Mouse (Mus musculus) spleen, adult 2 months (tissue): ENCODE measurements at regions not wholly inside any gene's neighbourhood (a gene's known extent, or its start where the extent isn't known, plus 50 kb on each side); places are given as distances from the start of the nearest gene placed in this dataset.

Source experiments
- DNase-seq, 2 experiments: peaks; one replicate each; pipeline versions ENCODE4 v3.0.0 to v3.0.0-alpha.2; 2012 to 2021; ENCODE audit warnings: low spot score in 2 of 2, low read depth in 1 of 2
- H3K27ac ChIP-seq: fragments of 200-500 bp; 2 replicates; pipeline ENCODE4 v1.5.1; 2012; ENCODE audit warnings: low read length, inconsistent platforms; ENCODE audit not compliant: insufficient read depth
- H3K27me3 ChIP-seq: fragments of 200-500 bp; 2 replicates; pipeline ENCODE4 v1.6.1; 2012; ENCODE audit warnings: mild to moderate bottlenecking, moderate library complexity, low read length, inconsistent platforms; ENCODE audit not compliant: control insufficient read depth, insufficient read depth
- H3K36me3 ChIP-seq: fragments of 200-500 bp; 2 replicates; pipeline ENCODE4 v1.6.1; 2012; ENCODE audit warnings: mild to moderate bottlenecking, low read length, inconsistent platforms; ENCODE audit not compliant: control insufficient read depth, insufficient read depth
- H3K4me1 ChIP-seq: fragments of 200-500 bp; 2 replicates; pipeline ENCODE4 v1.6.1; 2011; ENCODE audit warnings: inconsistent platforms; ENCODE audit not compliant: control insufficient read depth, insufficient read depth, insufficient read length
- H3K4me3 ChIP-seq: fragments of 200-500 bp; 2 replicates; pipeline ENCODE4 v1.5.1; 2011; ENCODE audit warnings: mild to moderate bottlenecking, inconsistent platforms; ENCODE audit not compliant: insufficient read depth, insufficient read length; ENCODE audit errors: extremely low read depth
- CTCF ChIP-seq: fragments of 200-500 bp; IDR thresholded peaks from 2 replicates; pipeline ENCODE4 v1.5.1; 2011; ENCODE audit warnings: mild to moderate bottlenecking, inconsistent platforms; ENCODE audit not compliant: insufficient read depth, insufficient read length, insufficient replicate concordance; ENCODE audit errors: extremely low read depth
- POLR2A ChIP-seq: fragments of 200-500 bp; IDR thresholded peaks from 2 replicates; pipeline ENCODE4 v1.6.1; 2011; ENCODE audit warnings: low read depth, low read length, inconsistent platforms
- WGBS: fragments of 180-500 bp; shearing (Covaris S2); methylation state at CpG from one replicate; pipeline ENCODE4 v1.1.7; 2018; 5-methylcytosine and 5-hydroxymethylcytosine counted together

DNA sequence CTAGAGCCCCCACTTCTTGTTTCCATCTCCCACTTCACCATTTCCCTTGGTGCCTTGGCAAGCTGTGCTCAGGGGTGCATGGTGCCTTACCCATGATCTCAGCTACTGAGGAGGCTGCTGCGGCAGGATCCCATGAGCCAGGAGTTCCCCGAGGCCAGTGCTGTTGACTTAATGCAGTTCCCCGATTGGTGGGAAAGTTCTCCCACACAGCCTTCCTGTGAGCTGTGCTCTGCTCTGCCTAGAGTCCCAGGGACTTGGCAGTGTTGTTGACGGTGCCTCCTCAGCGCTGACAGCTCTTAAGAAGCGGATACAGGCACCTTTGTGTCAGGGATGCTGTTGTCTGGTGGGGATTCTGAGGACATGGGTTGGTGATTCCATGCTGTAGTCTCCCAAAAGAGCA is 190.9 kb upstream of the Sdk2 start:
- no peak for DNase-seq
- H3K36me3 ChIP-seq = no peaks in the 10 kb centered on the region
- no peaks in the 10 kb centered on the region for H3K4me1 ChIP-seq
- H3K27me3 ChIP-seq = no peaks in the 10 kb centered on the region
- H3K4me3 ChIP-seq = no peak overlapping the region
- no peak for TF ChIP-seq POLR2A
- no peak for TF ChIP-seq CTCF
- H3K27ac ChIP-seq = no peak overlapping the region
- 66% methylated on average over 6 of the region's 6 CpGs for WGBS

DNA sequence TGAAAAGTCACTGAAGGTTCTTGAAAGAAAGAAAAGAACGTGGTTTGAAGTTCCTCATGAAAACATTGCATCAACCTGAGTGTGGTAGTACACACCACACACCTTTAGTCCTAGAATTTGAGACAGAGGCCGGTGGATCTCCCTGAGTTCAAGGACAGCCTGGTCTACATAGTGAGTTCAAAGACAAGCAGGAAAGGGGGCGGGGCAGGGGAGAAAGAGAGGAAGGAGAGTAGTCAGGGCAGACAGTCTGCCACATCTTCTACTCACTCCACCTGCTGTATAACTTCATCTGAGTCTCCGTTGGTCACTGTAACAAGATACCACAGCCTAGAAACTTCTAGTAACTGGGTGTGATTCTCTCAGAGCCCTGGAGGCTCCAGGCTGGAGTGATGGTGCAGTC is 190.2 kb upstream of the Sdk2 start:
- 68% methylated on average over 4 of the region's 4 CpGs for WGBS
- no peaks in the 10 kb centered on the region for H3K36me3 ChIP-seq

DNA sequence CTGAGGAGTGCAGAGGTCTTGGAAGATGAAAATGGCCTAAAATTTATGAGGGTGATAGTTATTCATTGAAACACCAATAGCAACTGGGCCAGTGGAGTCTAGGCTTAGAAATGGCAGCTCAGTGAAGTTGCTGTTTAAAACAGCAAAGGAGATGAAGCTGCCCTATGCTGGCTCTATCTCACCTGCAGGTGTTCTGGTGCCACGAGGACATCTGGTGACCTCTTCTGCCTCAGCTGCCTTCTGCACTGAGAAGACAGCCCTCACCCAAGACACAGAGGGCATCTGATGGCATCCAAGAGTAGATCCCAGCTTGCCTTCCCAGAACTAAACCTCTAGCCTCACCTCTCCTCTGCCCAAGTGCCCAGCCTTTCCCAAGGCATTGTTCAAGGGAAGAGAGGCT is 187.5 kb upstream of the Sdk2 start:
- no peaks in the 10 kb centered on the region for H3K36me3 ChIP-seq
- DNase-seq = no peak
- no peak overlapping the region for H3K27ac ChIP-seq
- no peak overlapping the region for H3K4me3 ChIP-seq
- no peaks in the 10 kb centered on the region for H3K27me3 ChIP-seq
- H3K4me1 ChIP-seq = peaks cover 3% of the 10 kb centered on the region; the same call in 1 of the 2 replicates
- WGBS = 45% methylated on average over 1 of the region's 1 CpGs
- TF ChIP-seq CTCF (no peak), POLR2A (no peak)

More for the DNA sequence above, 190.2 kb upstream of the Sdk2 start:
- no peak overlapping the region for H3K27ac ChIP-seq
- H3K4me1 ChIP-seq = no peaks in the 10 kb centered on the region
- no peak overlapping the region for H3K4me3 ChIP-seq
- TF ChIP-seq POLR2A (no peak), CTCF (no peak)
- H3K27me3 ChIP-seq = no peaks in the 10 kb centered on the region
- no peak for DNase-seq

DNA sequence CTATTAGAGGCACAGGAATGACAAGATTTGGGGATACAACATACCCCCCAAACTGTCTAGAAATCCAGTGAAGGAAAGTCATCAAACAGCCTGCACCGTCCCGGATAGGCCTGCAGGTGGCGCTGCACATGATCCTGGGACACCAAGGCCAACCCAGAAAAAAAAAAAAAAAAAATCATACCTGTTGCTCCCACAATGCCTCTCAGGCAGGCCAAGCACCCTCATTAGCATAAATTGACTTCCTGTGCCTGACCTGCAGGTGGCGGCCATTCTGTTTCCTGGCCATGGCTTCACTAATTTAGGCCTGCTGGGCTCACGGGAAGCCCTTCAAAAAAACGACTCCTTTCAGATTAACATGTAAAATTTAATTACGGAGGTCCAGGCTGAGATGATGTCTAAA is 184.8 kb upstream of the Sdk2 start:
- Histone ChIP-seq H3K4me3 (no peak overlapping the region), H3K4me1 (peaks cover 9% of the 10 kb centered on the region; the same call in 1 of the 2 replicates), H3K27ac (no peak overlapping the region), H3K36me3 (no peaks in the 10 kb centered on the region), H3K27me3 (no peaks in the 10 kb centered on the region)
- TF ChIP-seq POLR2A (no peak), CTCF (peak; percentile 15; the same call in 1 of the 2 replicates)
- WGBS = 89% methylated on average over 7 of the region's 7 CpGs
- no peak for DNase-seq

DNA sequence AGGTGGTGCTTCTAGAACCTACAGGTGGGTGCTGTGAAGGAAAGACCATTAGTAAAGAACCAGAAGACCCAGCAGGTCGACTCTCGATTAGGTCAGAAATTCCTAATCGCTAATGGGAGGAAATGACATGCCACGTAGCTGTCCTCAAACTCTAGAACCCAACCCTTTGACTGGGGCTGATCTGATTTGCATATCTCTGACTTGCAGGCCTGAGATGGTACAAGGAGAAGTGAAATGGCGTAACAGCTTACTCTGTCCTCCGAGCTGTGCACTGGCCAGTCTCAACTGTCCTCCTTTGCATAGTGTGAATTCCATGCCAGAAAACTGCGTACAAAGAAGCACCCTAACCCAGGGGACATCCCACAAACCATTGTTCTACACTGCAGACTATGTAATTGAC is 182.4 kb upstream of the Sdk2 start:
- no peak for DNase-seq
- H3K4me3 ChIP-seq = no peak overlapping the region
- 33% methylated on average over 7 of the region's 7 CpGs for WGBS
- H3K27me3 ChIP-seq = no peaks in the 10 kb centered on the region
- TF ChIP-seq CTCF (no peak), POLR2A (no peak)
- peaks cover 9% of the 10 kb centered on the region; the same call in 1 of the 2 replicates for H3K4me1 ChIP-seq
- H3K27ac ChIP-seq = no peak overlapping the region
- no peaks in the 10 kb centered on the region for H3K36me3 ChIP-seq

DNA sequence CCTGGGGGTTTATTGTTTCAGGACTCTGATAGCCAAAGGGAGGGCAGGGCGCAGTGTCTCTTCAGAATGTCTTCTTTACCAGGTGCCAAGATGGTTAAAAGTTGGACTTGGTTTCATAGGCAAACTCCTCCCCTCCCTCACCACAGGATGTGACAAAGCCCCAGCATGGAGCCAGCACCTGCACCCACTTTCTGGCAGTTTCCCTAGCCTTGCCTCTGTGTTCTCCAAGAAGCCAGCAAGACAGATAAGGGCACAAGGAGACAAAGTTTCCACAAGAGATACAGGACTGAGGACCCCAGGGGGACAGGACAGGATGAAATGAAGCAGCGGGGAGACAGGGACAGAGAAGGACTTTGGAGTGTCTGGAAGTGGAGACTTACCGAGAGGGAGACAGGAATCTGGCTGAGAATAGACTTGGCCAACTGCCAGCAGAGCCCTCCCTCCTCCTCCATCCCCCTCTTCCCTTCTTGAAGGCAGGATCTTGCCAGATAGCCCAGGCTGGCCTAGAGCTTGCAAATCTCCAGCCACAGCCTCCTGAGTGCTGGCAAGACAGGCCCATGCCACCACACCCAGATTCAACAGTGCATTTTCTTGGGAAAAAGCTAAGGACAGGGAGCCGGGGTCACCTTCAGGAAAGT is 181.5 kb upstream of the Sdk2 start:
- H3K4me1 ChIP-seq = peaks cover 9% of the 10 kb centered on the region; the same call in 1 of the 2 replicates
- 59% methylated on average over 4 of the region's 4 CpGs for WGBS
- H3K36me3 ChIP-seq = no peaks in the 10 kb centered on the region

DNA sequence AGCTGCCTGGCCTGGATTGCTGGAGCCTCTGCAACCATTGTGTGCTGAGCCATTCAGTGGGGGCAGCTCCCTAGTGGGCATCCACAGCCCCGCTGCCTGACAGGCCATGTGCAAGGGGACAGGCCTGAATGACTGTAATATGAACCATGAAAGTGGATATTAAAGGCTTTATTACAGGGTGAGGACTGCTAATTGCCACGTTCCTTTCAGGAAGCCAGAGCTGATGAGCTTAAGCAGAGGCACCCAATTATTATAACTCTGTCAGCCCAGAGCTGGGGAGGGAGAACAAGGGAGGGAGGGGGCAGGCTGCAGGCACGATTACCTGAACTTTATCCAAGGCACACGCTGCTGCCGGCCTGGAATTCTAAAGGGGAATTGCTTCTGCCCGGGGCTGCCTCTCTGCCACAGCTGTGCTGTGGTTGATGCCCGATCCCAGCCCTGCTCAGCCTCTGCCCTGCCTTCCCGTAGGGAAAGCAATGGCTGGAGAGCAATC is 172.5 kb upstream of the Sdk2 start:
- H3K27ac ChIP-seq = no peak overlapping the region
- no peak overlapping the region for H3K4me3 ChIP-seq
- TF ChIP-seq POLR2A = no peak
- no peak for TF ChIP-seq CTCF
- WGBS = 78% methylated on average over 8 of the region's 8 CpGs
- no peaks in the 10 kb centered on the region for H3K27me3 ChIP-seq
- DNase-seq = no peak
- peaks cover 9% of the 10 kb centered on the region for H3K4me1 ChIP-seq
- H3K36me3 ChIP-seq = no peaks in the 10 kb centered on the region

More for the DNA sequence above, 181.5 kb upstream of the Sdk2 start:
- Histone ChIP-seq H3K27me3 (no peaks in the 10 kb centered on the region), H3K4me3 (no peak overlapping the region), H3K27ac (no peak overlapping the region)
- TF ChIP-seq POLR2A (no peak), CTCF (no peak)
- DNase-seq = no peak
